Mouse (Mus musculus): ENCODE results near the gene Ccl17. TPM values are rescaled to one million over a fixed set of nuclear protein-coding genes. Genes with fewer than 3 reads are reported as not detected.

Gene Ccl17
- polyA plus RNA-seq, 1 experiment from 2014 or later: not detected

DNA sequence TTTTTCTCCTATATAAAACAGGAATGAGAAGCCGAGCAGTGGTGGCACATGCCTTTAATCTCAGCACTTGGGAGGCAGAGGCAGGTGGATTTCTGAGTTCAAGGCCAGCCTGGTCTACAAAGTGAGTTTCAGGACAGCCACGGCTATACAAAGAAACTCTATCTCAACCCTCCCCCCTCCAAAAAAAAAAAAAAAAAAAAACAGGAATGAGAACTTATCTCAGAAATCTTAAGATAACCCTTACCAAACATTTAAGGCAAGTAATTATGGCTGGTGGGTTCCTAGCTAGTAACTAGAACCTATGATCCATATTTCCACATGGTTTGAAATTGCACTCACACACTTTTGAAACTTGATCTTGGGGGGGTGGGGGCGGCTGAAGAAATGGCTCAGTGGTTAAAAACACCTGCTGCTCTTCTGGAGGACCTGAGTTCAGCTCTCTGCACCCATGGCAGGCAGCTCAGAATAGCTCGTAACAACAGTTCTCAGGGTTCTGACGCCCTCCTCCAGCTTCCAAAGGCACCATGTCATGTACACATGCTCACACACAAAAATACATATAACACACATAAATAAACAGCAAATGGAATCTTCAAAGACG, 24.2 kb upstream of the Ccl17 start:
- no peaks in the 10 kb centered on the region for H3K27me3 ChIP-seq (ENCODE audit: insufficient read depth, low read length)
- ATAC-seq (no peak), DNase-seq (no peak)
- WGBS (ENCODE audit: insufficient replicate concordance): 65% methylated on average over 6 of the region's 6 CpGs
- H3K36me3 ChIP-seq (replicated peaks; ENCODE audit: insufficient read depth, low read length): no peaks in the 10 kb centered on the region
- TF ChIP-seq CTCF (IDR thresholded peaks at IDR 0.05; ENCODE audit: low read depth) (no peak), EP300 (IDR thresholded peaks at IDR 0.05; ENCODE audit: low read depth) (no peak)
- H3K9ac ChIP-seq (replicated peaks): no peak overlapping the region
- H3K4me1 ChIP-seq (ENCODE audit: insufficient read depth): peaks cover 30% of the 10 kb centered on the region
- H3K4me3 ChIP-seq (ENCODE audit: low read depth, low read length): no peak overlapping the region
- no peaks in the 10 kb centered on the region for H3K9me3 ChIP-seq (ENCODE audit: low read length)
- H3K27ac ChIP-seq (ENCODE audit: low read depth): peak overlapping the region; percentile 96
- H3K4me2 ChIP-seq (ENCODE audit: low read depth, low read length): no peak overlapping the region

DNA sequence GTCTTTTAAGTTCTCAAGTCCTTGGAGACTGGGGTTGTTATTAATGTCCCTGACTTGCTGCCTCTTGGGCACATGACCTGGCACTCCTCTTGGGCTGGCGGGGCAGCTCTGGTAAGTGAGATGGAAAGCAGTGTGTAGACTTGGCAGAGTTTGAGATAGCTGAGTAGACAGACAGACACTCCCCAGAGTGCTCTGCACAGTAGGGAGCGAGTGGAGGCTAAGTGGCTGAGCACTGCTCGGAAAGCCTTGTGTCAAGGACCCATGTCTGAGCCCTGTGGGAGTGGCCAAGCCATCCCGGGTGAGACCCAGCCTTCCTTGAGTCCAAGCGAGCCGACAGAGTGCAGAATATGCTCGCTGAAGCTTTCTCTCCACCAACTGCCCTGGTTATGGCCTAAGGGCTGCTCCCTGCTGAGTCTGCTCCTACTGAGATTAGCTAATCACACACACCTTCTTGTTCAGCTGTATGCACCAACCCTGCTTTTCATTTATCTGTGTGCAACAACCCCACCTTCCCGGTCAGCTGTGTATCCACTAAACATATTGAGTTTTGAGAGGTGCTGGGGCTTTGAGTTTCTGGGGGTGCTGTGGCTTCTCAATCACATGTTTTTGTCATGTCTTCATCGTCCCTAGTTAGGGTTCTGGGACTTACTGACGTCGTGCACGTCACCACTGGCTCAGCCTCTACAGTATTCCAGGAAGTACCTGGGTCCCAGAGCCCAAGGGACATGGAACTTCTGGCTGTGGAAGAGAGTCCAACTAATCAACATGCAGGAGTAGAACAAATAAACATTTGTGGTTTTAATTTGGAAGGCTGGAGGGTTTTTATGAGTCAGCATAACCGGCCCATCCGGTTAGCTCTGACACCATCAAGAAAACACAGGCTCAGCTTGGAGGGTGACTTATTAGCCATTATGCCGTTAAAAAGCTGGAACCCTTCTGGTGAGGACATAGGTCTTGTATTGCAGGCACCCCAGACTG, 22.4 kb upstream of the Ccl17 start:
- Histone ChIP-seq H3K36me3 (replicated peaks; ENCODE audit: insufficient read depth, low read length) (no peaks in the 10 kb centered on the region), H3K27me3 (ENCODE audit: insufficient read depth, low read length) (no peaks in the 10 kb centered on the region), H3K9ac (replicated peaks) (peak overlapping the region; percentile 34), H3K4me3 (ENCODE audit: low read depth, low read length) (no peak overlapping the region), H3K27ac (ENCODE audit: low read depth) (peak overlapping the region; percentile 96), H3K4me1 (ENCODE audit: insufficient read depth) (peaks cover 21% of the 10 kb centered on the region), H3K4me2 (ENCODE audit: low read depth, low read length) (peak overlapping the region; percentile 51), H3K9me3 (ENCODE audit: low read length) (no peaks in the 10 kb centered on the region)
- no peak for TF ChIP-seq CTCF (IDR thresholded peaks at IDR 0.05; ENCODE audit: low read depth)
- peak; percentile 100 for TF ChIP-seq EP300 (IDR thresholded peaks at IDR 0.05; ENCODE audit: low read depth)
- DNase-seq: peak; percentile 75
- ATAC-seq: peak; percentile 97
- 56% methylated on average over 15 of the region's 15 CpGs for WGBS (ENCODE audit: insufficient replicate concordance)

DNA sequence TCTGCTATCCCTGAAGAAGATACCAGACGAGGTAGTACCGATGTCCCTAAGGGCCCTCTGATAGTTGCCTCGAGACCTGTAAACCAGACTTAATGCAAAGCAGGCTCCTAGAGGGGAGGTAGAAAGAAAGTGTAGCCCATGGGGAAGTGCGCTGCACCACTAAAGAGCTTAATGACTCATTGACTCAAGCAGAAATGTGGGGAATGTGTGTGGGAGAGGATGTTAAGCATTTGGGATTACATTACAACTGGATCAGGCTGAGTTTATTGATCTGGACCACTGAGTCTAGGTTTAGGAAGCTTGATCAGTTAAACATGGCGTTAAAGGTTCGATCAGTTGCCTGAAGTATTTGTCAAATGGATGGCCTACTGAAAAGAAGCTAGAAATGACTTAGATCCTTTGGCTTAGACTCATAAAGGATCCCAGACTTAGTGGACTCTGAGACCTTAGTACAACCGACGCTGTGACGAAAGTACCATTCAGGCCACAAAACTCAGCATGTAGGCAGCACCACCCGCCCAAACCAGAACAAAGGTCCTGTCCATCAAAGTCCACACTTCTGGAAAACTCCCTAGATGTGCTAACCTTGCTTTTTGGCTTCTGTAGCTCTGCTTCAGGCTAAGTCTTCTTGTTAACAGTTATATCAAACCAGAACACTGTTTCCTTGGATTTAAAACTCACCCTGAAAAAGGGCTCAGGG, 20.8 kb upstream of the Ccl17 start:
- TF ChIP-seq CTCF (IDR thresholded peaks at IDR 0.05; ENCODE audit: low read depth) (no peak), EP300 (IDR thresholded peaks at IDR 0.05; ENCODE audit: low read depth) (no peak)
- no peak overlapping the region for H3K4me2 ChIP-seq (ENCODE audit: low read depth, low read length)
- H3K4me1 ChIP-seq (ENCODE audit: insufficient read depth): peaks cover 21% of the 10 kb centered on the region
- no peak for ATAC-seq
- no peaks in the 10 kb centered on the region for H3K36me3 ChIP-seq (replicated peaks; ENCODE audit: insufficient read depth, low read length)
- whole genome bisulfite sequencing (ENCODE audit: insufficient replicate concordance): 80% methylated on average over 10 of the region's 10 CpGs
- no peaks in the 10 kb centered on the region for H3K9me3 ChIP-seq (ENCODE audit: low read length)
- H3K27ac ChIP-seq (ENCODE audit: low read depth): no peak overlapping the region; the same call in 1 of the 2 replicates
- H3K9ac ChIP-seq (replicated peaks): no peak overlapping the region
- no peaks in the 10 kb centered on the region for H3K27me3 ChIP-seq (ENCODE audit: insufficient read depth, low read length)
- no peak overlapping the region for H3K4me3 ChIP-seq (ENCODE audit: low read depth, low read length)
- DNase-seq: no peak

DNA sequence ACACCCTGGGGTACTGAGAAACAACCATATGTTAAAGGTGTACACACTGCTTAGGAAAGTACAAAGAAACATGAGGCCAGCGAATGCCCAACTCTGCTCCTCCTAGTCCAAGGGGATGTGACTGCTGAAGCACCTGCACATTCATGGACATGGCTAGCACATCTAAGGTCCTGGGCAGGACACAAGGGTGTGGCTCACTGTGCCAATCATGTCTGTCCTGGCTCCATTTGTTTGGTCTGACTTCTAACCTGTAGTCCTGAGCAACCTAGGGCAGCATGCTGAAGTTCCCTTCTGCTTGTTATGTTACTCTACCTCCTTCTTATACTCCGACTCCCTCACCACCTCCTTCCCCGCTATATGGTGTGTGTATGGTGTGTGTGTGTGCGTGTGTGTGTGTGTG, 15.9 kb upstream of the Ccl17 start:
- peaks cover 3% of the 10 kb centered on the region; the same call in 1 of the 2 replicates for H3K4me1 ChIP-seq (ENCODE audit: insufficient read depth)
- no peak overlapping the region for H3K9ac ChIP-seq (replicated peaks)
- H3K36me3 ChIP-seq (replicated peaks; ENCODE audit: insufficient read depth, low read length): no peaks in the 10 kb centered on the region
- ATAC-seq (peak; percentile 70), DNase-seq (no peak)
- no peak overlapping the region for H3K4me3 ChIP-seq (ENCODE audit: low read depth, low read length)
- TF ChIP-seq CTCF (IDR thresholded peaks at IDR 0.05; ENCODE audit: low read depth): no peak
- WGBS (ENCODE audit: insufficient replicate concordance): 81% methylated on average over 4 of the region's 4 CpGs
- H3K4me2 ChIP-seq (ENCODE audit: low read depth, low read length): no peak overlapping the region
- H3K9me3 ChIP-seq (ENCODE audit: low read length): no peaks in the 10 kb centered on the region
- H3K27me3 ChIP-seq (ENCODE audit: insufficient read depth, low read length): no peaks in the 10 kb centered on the region
- H3K27ac ChIP-seq (ENCODE audit: low read depth): no peak overlapping the region

DNA sequence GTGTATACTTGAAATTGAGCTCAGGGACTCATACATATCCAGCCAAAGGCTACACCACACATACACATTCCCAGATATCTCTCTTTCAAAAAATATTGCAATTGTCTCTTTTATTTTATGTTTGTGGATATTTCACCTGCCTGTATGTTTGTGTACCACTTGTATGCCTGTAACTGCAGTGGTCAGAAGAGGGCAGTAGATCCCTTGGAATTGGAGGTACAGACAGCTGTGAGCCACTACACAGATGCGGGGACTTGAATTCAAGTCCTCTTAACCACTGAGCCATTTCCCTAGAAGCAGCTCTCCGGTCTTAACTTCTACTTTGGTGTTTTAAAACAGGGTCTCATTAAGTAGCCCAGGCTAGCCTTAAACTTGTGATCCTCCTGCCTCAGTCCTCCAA, 15.5 kb upstream of the Ccl17 start:
- H3K9me3 ChIP-seq (ENCODE audit: low read length): no peaks in the 10 kb centered on the region
- DNase-seq: no peak
- H3K9ac ChIP-seq (replicated peaks): no peak overlapping the region
- H3K4me2 ChIP-seq (ENCODE audit: low read depth, low read length): no peak overlapping the region
- WGBS (ENCODE audit: insufficient replicate concordance): 83% methylated on average over 2 of the region's 2 CpGs
- H3K27me3 ChIP-seq (ENCODE audit: insufficient read depth, low read length): no peaks in the 10 kb centered on the region
- no peak overlapping the region for H3K4me3 ChIP-seq (ENCODE audit: low read depth, low read length)
- TF ChIP-seq EP300 (IDR thresholded peaks at IDR 0.05; ENCODE audit: low read depth) (no peak), CTCF (IDR thresholded peaks at IDR 0.05; ENCODE audit: low read depth) (peak; percentile 69)
- H3K27ac ChIP-seq (ENCODE audit: low read depth): no peak overlapping the region
- peak; percentile 61 for ATAC-seq
- H3K36me3 ChIP-seq (replicated peaks; ENCODE audit: insufficient read depth, low read length): no peaks in the 10 kb centered on the region
- no peaks in the 10 kb centered on the region for H3K4me1 ChIP-seq (ENCODE audit: insufficient read depth)

Data from liver, postnatal 0 days (tissue).